Mouse (Mus musculus) thymus, adult 2 months (tissue): ENCODE measurements around the gene Fbxl13.

Experiments used
- CTCF ChIP-seq: fragments of 200-500 bp; IDR thresholded peaks from 2 replicates; pipeline ENCODE4 v1.5.1; 2012; ENCODE audit warnings: mild to moderate bottlenecking, control low read depth, low read length, moderate library complexity, borderline replicate concordance; ENCODE audit not compliant: control insufficient read depth, poor library complexity, insufficient read depth; ENCODE audit errors: extremely low read depth
- POLR2A ChIP-seq: fragments of 200-500 bp; IDR thresholded peaks from 2 replicates; pipeline ENCODE4 v1.6.1; 2012; ENCODE audit warnings: mild to moderate bottlenecking, low read length, control low read depth, moderate library complexity; ENCODE audit not compliant: control insufficient read depth, poor library complexity, insufficient read depth; ENCODE audit errors: extremely low read depth

DNA sequence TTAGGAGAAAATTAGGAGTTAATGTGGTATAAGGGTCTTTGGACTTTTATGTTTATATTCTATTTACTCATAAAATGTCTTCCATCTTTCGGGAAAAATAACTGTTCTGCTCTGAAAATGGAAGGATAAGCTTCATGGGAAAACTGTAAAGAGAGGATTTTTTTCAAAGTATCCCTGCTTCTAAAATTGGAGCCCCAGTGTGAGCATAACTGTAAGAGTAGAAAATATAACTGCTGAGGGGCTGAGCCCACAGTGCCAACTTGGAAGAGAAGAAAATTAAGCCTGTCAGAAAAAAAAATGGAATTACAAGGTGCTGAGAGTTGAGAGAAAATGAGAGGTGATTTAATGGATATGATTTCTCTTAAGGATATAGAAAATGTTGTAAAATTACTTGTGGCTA lies 90.7 kb downstream of the Fbxl13 start:
- TF ChIP-seq POLR2A (no peak), CTCF (no peak)
